Mouse (Mus musculus) ES-Bruce4 (cell line): ENCODE results near the gene H2-Oa.

Experiments
- CTCF ChIP-seq: IDR thresholded peaks from one replicate; pipeline ENCODE4 v1.8.1; 2011; ENCODE audit warnings: low read depth, low read length
- EP300 ChIP-seq: IDR thresholded peaks from 2 replicates; pipeline ENCODE4 v1.6.1; 2011; ENCODE audit warnings: low read depth, low read length; ENCODE audit not compliant: insufficient read depth
- POLR2A ChIP-seq: IDR thresholded peaks from one replicate; pipeline ENCODE4 v1.8.1; 2011; ENCODE audit warnings: low read length; ENCODE audit not compliant: insufficient read depth

- TF ChIP-seq POLR2A (no peak), EP300 (no peak), CTCF (no peak)
These were observed 46.2 kb upstream of the H2-Oa start for GRCm38 (mm10) chr17:34045941-34046340.
